Comparison of ENCODE assay signal across 8 mouse cellular contexts in genomic region chr1:179545768-179546550, GRCm38 (mm10). TPM values are rescaled to one million over a fixed set of nuclear protein-coding genes. Genes with fewer than 3 reads are reported as not detected.
DNase-seq lines count a peak whose midpoint lies in the region; ATAC-seq and TF ChIP-seq lines count a peak whose summit lies in the region.
"Not testable (repeated sequence)": the region's sequence is repeated elsewhere in the genome, so short reads cannot be mapped to it uniquely, and the experiment has no call there.

Gene Tfb2m (minus strand): TSS chr1:179546267.
Gene Cnst (plus strand): TSS chr1:179546370.

- not testable (repeated sequence) for TF ChIP-seq CTCF in lung, adult 2 months (IDR thresholded peaks at IDR 0.05; ENCODE audit: insufficient read depth, low read length)

- peak; percentile 100 for ATAC-seq in forebrain, embryonic 15.5 days (replicated peaks)
- peak; percentile 99 for ATAC-seq in neutrophil, adult 5-6 weeks (ENCODE audit: extremely low read depth, insufficient number of reproducible peaks, low FRiP score, poor library complexity, severe bottlenecking)

- WGBS in forebrain, embryonic 15.5 days = under 1% methylated on average over 69 of the region's 69 CpGs
- WGBS in lung, adult 2 months = under 1% methylated on average over 69 of the region's 69 CpGs

- not testable (repeated sequence) for H3K27me3 ChIP-seq in forebrain, embryonic 15.5 days

- peak within 1 kb of the TSS; percentile 99 for H3K27ac ChIP-seq in forebrain, embryonic 15.5 days (replicated peaks)

- H3K9me3 ChIP-seq in forebrain, embryonic 15.5 days = not testable (repeated sequence)

- intact Hi-C loops in heart, postnatal 25 days (cut with DNase I) = loop anchor here (2.0 to 5.0 kb wide), 2 partner anchors 41 to 79 kb away; no protein-coding TSS in a partner anchor

- DNase-seq in ES-CJ7 (ENCODE audit: low read depth, low spot score) = peak; percentile 100
- peak; percentile 98 for DNase-seq in cerebellum, adult 11 months
- peak; percentile 97 for DNase-seq in heart, postnatal 25 days (ENCODE audit: low spot score)
- DNase-seq in layer of hippocampus, adult 18-20 months (ENCODE audit: low spot score in 2 of 2) = peak; percentile 97 to 99
- peak; percentile 97 for DNase-seq in lung, adult 2 months
- DNase-seq in thymus, adult 18-20 months = peak; percentile 97 to 98

- H3K4me2 ChIP-seq in forebrain, embryonic 15.5 days (replicated peaks) = peak within 1 kb of the TSS; percentile 83

- H3K4me3 ChIP-seq in forebrain, embryonic 15.5 days = peak within 1 kb of the TSS; percentile 96
- H3K4me3 ChIP-seq in lung, adult 2 months (replicated peaks; ENCODE audit: extremely low read depth, low read depth, low read length) = peak within 1 kb of the TSS; percentile 64

- H3K9ac ChIP-seq in forebrain, embryonic 15.5 days (replicated peaks) = peak within 1 kb of the TSS; percentile 88

- TF ChIP-seq POLR2A in lung, adult 2 months (IDR thresholded peaks at IDR 0.05; ENCODE audit: borderline replicate concordance, extremely low read depth, low read depth, low read length) = not testable (repeated sequence)

- not testable (repeated sequence) for H3K36me3 ChIP-seq in forebrain, embryonic 15.5 days

- peaks cover 37% of the 10 kb centered on the region for H3K4me1 ChIP-seq in forebrain, embryonic 15.5 days
- peaks cover 12% of the 10 kb centered on the region; the same call in 1 of the 2 replicates for H3K4me1 ChIP-seq in lung, adult 2 months (ENCODE audit: control insufficient read depth, insufficient read depth, low read length)

RNA-seq across cellular contexts. Expression of gene Tfb2m, which starts in this region (rescaled TPM):
- 37.9 and 39.4 TPM in 2 replicates for polyA plus RNA-seq in forebrain, embryonic 15.5 days (2015; fragmentation: Nextera tagmentation; extraction: Ambion mirVana)
- 10 to 100 TPM; 47.2 to 47.9 TPM for total RNA-seq in heart, postnatal 25 days (2021)
- 10 to 100 TPM; 23.3 to 28.7 TPM for total RNA-seq in layer of hippocampus, adult 18-20 months (2021)
- 6.6 and 8.4 TPM in 2 replicates for polyA plus RNA-seq in lung, adult 2 months (2012; rRNA removed)
- total RNA-seq in neutrophil, adult 5-6 weeks (2017) = 26.4 and 38.4 TPM in 2 replicates

RNA-seq across cellular contexts. Expression of gene Cnst, which starts in this region (rescaled TPM):
- 29.9 and 32.1 TPM in 2 replicates for polyA plus RNA-seq in forebrain, embryonic 15.5 days (2015; fragmentation: Nextera tagmentation; extraction: Ambion mirVana)
- 10 to 100 TPM; 42.8 to 47.2 TPM for total RNA-seq in heart, postnatal 25 days (2021)
- total RNA-seq in layer of hippocampus, adult 18-20 months (2021) = 10 to 100 TPM; 32.4 to 33.2 TPM
- 16.2 and 22.5 TPM in 2 replicates for polyA plus RNA-seq in lung, adult 2 months (2012; rRNA removed)
- total RNA-seq in neutrophil, adult 5-6 weeks (2017) = 39.8 and 49.5 TPM in 2 replicates

Comparison
In these comparisons a context has a peak if more than half of its experiments do, and no peak if none do; other contexts are left out.
1. Peak in every context shown above with its lines: DNase-seq, ATAC-seq, H3K4me3 ChIP-seq and H3K27ac ChIP-seq.